Mouse (Mus musculus): ENCODE measurements around the gene N4bp1.

The N4bp1 gene

DNA sequence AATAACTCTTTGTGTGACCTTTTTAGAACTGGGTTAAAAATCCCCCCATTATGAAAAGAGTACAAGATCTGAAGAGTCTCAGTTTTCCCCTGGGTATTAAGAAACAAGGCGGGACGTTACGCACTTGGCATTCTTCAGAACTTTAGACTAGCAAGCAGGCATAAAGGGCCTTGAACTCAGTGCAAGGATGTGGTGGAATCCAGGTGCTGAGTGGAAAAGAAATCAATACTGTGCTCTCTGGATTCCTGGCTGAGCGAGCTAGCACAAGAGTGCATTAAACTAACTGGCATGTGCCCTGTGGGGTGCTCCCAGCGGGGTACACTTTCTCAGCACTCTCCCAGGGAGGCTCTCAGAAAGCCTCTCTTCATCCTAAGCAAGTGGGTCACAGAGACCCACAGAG, 122.3 kb downstream of the N4bp1 start:
- no peak for DNase-seq (ENCODE audit: low spot score)

DNA sequence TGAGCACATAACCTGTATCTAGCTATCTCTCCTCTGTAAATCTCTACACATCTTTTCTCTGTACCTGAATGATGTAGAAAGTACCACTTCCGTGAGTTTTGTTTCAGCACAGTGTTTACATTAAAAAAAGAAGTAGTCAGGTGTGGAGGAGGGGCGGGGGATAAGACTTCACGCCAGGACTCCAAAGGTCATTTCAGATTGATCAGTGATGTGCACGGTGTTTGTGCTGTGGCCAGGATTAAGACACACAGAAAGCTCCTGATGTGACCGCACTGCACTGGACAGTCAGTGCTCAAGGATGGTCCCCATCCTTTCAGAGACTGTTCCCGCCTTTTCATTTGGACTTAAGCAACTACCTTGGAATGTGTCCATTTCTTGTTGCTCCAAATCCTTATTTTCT, 124.3 kb downstream of the N4bp1 start:
- no peak for DNase-seq (ENCODE audit: low spot score)

DNA sequence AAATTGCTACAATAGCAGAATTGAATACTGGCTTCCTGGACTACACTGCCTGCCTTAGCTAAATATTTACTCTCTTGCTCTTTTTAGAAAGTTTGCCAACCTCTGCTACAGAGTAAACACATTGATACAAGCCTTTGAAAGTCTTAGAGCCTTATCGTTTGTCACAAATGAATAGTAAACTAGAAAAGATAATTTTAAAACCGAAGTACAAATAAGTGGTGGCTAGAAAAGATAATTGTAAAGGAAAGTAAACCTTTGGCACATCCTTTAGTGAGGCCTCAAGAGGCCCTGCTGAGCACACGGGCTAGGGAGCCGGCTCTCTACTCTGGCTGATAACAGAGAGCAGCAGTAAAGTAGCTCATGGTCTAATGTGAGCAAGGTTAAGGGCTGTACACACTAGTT, 126.0 kb downstream of the N4bp1 start:
- no peak for DNase-seq (ENCODE audit: low spot score)

DNA sequence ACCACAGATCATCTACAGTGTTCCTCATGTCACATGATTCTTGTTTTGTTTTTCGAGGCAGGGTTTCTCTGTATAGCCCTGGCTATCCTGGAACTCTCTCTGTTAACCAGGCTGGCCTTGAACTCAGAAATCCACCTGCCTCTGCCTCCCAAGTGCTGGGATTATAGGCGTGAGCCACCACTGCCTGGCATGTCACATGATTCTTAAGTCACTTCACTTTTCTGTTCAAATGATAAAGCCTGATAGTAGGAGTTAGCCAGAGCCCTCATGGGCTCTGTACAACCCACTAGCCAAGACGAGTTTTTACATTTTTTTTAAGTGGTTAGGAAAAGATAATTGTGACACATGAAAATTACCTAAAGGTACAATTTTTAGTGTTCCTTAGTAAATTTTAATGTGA, 126.4 kb downstream of the N4bp1 start:
- DNase-seq (ENCODE audit: low spot score) = no peak
